Mouse (Mus musculus) hindbrain, embryonic 14.5 days (tissue): ENCODE measurements around the gene Afm. TPM values are rescaled to one million over a fixed set of nuclear protein-coding genes. Genes with fewer than 3 reads are reported as not detected.
A peak's percentile ranks its signal among the peaks of the same experiment; 100 is the strongest.

Experiments
- ATAC-seq: fragments of 200-750 bp; cut with Nextera tagmentation; 2 replicates; pipeline ENCODE4 v1.8.0; 2017; ENCODE audit warnings: moderate number of reproducible peaks, mild to moderate bottlenecking, moderate TSS enrichment, moderate library complexity; ENCODE audit not compliant: low FRiP score
- DNase-seq: peaks from one replicate; pipeline ENCODE4 v3.0.0-alpha.2; 2015; ENCODE audit warnings: low spot score
- H3K27ac ChIP-seq: fragments of 300-500 bp; sonication (generic); 2 replicates; pipeline ENCODE4 v1.5.1; 2014; ENCODE audit warnings: mild to moderate bottlenecking, moderate library complexity
- H3K27me3 ChIP-seq: fragments of 300-500 bp; sonication (generic); 2 replicates; pipeline ENCODE4 v1.6.1; 2014; ENCODE audit warnings: mild to moderate bottlenecking, low read length, mixed read lengths; ENCODE audit not compliant: control insufficient read depth, insufficient read depth
- H3K36me3 ChIP-seq: fragments of 300-500 bp; sonication (generic); replicated peaks from 2 replicates; pipeline ENCODE4 v1.6.1; 2014; ENCODE audit not compliant: control insufficient read depth, insufficient read depth
- H3K4me1 ChIP-seq: fragments of 300-500 bp; sonication (generic); replicated peaks from 2 replicates; pipeline ENCODE4 v1.6.1; 2014; ENCODE audit warnings: antibody characterized with exemption, low read length, mixed read lengths; ENCODE audit not compliant: control insufficient read depth, insufficient read depth
- H3K4me2 ChIP-seq: fragments of 300-500 bp; sonication (generic); replicated peaks from 2 replicates; pipeline ENCODE4 v1.6.1; 2014; ENCODE audit warnings: mild to moderate bottlenecking, moderate library complexity
- H3K4me3 ChIP-seq: fragments of 300-500 bp; sonication (generic); replicated peaks from 2 replicates; pipeline ENCODE4 v1.5.1; 2014; ENCODE audit warnings: mild to moderate bottlenecking, low read length
- H3K9ac ChIP-seq: fragments of 300-500 bp; sonication (generic); 2 replicates; pipeline ENCODE4 v1.6.1; 2014
- H3K9me3 ChIP-seq: fragments of 300-500 bp; sonication (generic); 2 replicates; pipeline ENCODE4 v1.6.1; 2016; ENCODE audit warnings: low read length; ENCODE audit not compliant: control insufficient read depth
- WGBS: fragments of 180-500 bp; shearing (Covaris S2); extraction: QIAGEN DNeasy Blood & Tissue Kit; methylation state at CpG from one replicate; pipeline ENCODE4 v1.1.7; 2014; 5-methylcytosine and 5-hydroxymethylcytosine counted together
- polyA plus RNA-seq: library from polyadenylated mRNA; unstranded; fragments of >200 nt; fragmentation: Nextera tagmentation; extraction: Ambion mirVana; gene quantifications from 2 replicates; pipeline ENCODE4 v1.2.1, GENCODE M21; 2014

Afm gene
- polyA plus RNA-seq, 1 experiment from 2014 or later = not detected

DNA sequence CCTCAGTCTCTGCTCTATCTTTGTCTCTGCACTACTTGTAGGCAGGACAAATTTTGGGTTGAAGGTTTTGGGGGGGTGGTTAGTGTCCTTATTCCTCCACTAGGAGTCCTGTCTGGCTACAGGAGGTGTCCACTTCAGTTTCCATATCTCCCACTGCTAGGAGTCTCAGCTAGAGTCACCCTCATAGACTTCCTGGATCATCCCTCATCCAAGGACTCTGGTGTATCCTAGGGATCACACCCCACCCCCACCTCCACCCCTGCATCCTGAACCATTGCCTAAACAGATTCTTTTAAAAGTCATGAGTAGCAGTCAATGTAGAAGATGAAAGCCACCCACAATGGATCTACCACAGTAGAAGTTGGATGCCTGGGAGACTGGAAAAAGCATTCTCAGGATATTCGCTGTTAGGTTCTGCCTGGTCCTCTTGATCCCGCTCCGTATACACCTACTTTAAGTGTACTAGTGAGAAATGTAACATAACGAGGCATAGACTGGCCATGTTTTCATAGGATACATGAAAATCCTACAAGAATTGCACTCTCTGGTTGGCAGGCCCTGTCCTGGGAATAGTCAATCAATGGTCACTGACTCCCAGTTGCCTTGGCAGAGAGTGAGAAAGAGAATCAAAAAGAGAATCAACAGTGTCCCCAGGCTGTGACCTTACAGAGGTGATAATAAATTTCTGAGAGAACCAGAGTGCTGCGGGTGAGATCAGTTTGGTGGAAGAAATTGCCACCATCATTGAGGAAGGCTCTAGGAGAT is 8.7 kb upstream of the Afm start:
- DNase-seq (no peak), ATAC-seq (no peak)
- Histone ChIP-seq H3K4me3 (no peak overlapping the region), H3K27ac (no peak overlapping the region), H3K4me2 (no peak overlapping the region), H3K4me1 (0 out of 2 replicates have a peak, but pooled peaks cover 3% of the 10 kb centered on the region), H3K9ac (no peak overlapping the region), H3K9me3 (no peaks in the 10 kb centered on the region), H3K27me3 (no peaks in the 10 kb centered on the region), H3K36me3 (no peaks in the 10 kb centered on the region)
- WGBS = 95% methylated on average over 5 of the region's 5 CpGs

DNA sequence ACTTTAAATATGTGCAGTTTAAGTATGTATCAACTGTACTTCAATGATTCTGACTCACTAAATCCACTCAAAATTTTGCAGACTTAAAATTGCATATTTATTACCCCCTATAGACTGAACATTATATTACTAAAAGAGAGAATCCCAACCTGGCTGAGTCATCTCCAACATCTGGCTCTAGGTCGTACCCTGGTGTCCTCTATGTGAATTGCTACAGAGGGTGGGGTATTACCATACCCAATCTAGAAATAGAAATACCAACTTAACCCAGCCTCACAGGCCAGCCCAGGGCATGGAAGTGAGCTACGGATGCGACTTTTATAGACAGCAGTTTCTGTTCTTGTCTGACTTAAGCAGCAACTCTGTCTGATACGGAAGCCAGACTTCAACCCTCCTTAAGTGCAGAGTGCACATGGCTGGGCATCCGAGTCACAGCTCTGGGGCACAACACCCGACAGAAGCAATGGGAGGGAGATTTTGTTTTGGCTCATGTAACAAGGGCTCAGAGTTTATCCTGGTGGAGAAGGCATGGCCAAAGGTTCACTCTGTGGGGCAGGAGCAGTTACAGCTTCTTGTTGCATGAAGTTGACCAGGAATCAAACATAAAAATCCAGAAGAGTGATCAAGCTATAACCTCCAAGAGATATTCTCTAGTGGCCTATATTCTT is 6.3 kb upstream of the Afm start:
- no peaks in the 10 kb centered on the region for H3K9me3 ChIP-seq
- H3K4me2 ChIP-seq = no peak overlapping the region
- H3K36me3 ChIP-seq = no peaks in the 10 kb centered on the region
- whole genome bisulfite sequencing = 88% methylated on average over 6 of the region's 6 CpGs
- no peak for DNase-seq
- H3K9ac ChIP-seq = no peak overlapping the region
- no peak overlapping the region for H3K27ac ChIP-seq
- no peak overlapping the region for H3K4me3 ChIP-seq
- 0 out of 2 replicates have a peak, but pooled peaks cover 2% of the 10 kb centered on the region for H3K4me1 ChIP-seq
- ATAC-seq = no peak
- H3K27me3 ChIP-seq = no peaks in the 10 kb centered on the region

DNA sequence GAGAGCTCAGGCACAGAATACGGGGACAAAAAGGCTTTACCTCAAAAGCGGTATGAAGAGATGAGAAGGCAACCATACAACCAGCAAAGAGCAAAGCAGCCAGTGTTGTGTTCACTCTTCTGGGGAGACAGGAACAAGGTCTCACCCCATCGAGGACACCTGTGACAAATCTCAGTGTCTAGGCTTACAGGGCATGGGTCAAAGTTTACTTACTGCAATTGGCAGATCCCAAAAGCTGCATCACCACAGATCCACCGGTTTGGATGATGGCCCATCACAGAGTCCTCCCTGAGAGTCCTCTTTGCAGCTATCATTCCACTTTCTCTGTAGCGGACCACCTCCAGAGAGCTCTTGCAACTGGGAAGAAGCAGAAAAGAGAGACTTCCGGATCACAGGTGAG is 3.2 kb upstream of the Afm start:
- Histone ChIP-seq H3K4me2 (no peak overlapping the region), H3K9ac (no peak overlapping the region), H3K4me1 (no peaks in the 10 kb centered on the region), H3K4me3 (no peak overlapping the region), H3K27me3 (no peaks in the 10 kb centered on the region), H3K27ac (no peak overlapping the region), H3K36me3 (no peaks in the 10 kb centered on the region), H3K9me3 (no peaks in the 10 kb centered on the region)
- ATAC-seq (no peak), DNase-seq (peak; percentile 2)
- 91% methylated on average over 6 of the region's 6 CpGs for WGBS

DNA sequence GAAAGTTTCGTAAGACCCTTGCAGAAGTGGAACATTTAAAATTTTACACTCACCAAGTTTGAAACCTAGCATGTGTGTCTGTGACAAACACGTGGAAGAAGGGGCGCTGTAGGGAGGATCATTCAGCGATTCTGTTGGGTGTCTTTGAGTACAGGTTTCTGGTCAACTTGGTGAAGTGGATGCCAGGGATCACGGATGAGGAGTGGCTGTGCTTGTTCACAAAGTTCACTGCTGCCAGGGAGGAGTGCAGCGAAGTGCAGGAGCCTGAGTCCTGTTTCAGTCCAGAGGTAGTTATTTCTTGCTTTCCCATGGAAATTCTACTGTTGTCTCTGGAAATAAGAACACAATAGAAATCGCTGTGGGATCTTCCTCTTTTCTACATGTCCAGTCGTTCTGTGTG is 32.5 kb downstream of the Afm start:
- DNase-seq = no peak
- no peaks in the 10 kb centered on the region for H3K9me3 ChIP-seq
- H3K4me1 ChIP-seq = no peaks in the 10 kb centered on the region
- H3K36me3 ChIP-seq = no peaks in the 10 kb centered on the region
- no peak overlapping the region for H3K4me3 ChIP-seq
- H3K27me3 ChIP-seq = no peaks in the 10 kb centered on the region
- 88% methylated on average over 8 of the region's 8 CpGs for WGBS
- no peak overlapping the region for H3K9ac ChIP-seq
- no peak overlapping the region for H3K27ac ChIP-seq
- no peak overlapping the region for H3K4me2 ChIP-seq
- no peak for ATAC-seq

DNA sequence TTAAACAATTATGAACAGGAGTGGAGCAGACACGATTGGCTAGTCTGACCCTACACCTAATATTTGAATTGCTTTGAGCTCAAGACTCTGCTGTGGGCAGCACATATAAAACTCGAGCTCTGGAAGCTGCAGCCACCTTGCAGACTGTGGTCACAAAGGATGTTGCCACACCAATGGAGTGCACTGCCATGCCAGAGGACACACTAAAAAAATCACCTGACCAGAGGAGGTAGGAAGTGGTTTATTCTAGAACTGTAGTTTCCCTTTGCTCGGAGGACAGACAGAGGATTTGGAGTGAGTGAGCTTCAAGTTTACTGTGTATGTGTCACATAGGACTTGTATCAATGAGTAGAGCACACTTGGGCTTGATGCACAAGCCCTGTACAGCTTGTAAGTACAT is 37.3 kb downstream of the Afm start:
- ATAC-seq (no peak), DNase-seq (no peak)
- no peaks in the 10 kb centered on the region for H3K27me3 ChIP-seq
- no peak overlapping the region for H3K4me2 ChIP-seq
- H3K9me3 ChIP-seq = no peaks in the 10 kb centered on the region
- 85% methylated on average over 3 of the region's 3 CpGs for WGBS
- no peaks in the 10 kb centered on the region for H3K4me1 ChIP-seq
- H3K4me3 ChIP-seq = no peak overlapping the region
- H3K9ac ChIP-seq = no peak overlapping the region
- H3K36me3 ChIP-seq = no peaks in the 10 kb centered on the region
- no peak overlapping the region for H3K27ac ChIP-seq

DNA sequence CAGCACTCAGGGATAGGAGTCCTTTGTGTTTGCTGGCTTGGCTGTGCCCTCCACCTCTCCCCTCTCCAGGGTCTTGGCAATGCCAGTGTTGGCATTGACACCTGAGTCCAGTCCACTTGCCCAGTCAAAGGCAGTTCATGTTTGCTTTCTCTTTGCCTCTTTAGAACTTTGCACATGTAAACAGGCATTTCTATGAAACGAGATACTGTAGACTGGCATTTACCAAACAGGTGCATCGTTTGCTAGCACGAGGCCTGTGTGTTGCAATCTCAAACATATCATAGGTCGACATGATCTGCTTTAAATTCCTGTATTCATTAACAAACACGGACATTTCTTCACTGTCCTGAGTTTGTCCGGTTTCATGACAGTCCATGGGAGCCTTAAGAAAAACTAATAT is 42.0 kb downstream of the Afm start, which contains the start of gene 5830473C10Rik:
5830473C10Rik (plus strand) TSS at position 365 of the 400 bp plus-strand sequence.
- ATAC-seq (no peak), DNase-seq (no peak)
- Histone ChIP-seq H3K4me2 (no peak within 1 kb of the TSS), H3K4me3 (no peak within 1 kb of the TSS), H3K27ac (no peak within 1 kb of the TSS), H3K27me3 (no peaks in the 10 kb centered on the region), H3K9ac (no peak within 1 kb of the TSS), H3K4me1 (no peaks in the 10 kb centered on the region), H3K9me3 (no peaks in the 10 kb centered on the region), H3K36me3 (no peaks in the 10 kb centered on the region)
- 91% methylated on average over 6 of the region's 6 CpGs for WGBS

DNA sequence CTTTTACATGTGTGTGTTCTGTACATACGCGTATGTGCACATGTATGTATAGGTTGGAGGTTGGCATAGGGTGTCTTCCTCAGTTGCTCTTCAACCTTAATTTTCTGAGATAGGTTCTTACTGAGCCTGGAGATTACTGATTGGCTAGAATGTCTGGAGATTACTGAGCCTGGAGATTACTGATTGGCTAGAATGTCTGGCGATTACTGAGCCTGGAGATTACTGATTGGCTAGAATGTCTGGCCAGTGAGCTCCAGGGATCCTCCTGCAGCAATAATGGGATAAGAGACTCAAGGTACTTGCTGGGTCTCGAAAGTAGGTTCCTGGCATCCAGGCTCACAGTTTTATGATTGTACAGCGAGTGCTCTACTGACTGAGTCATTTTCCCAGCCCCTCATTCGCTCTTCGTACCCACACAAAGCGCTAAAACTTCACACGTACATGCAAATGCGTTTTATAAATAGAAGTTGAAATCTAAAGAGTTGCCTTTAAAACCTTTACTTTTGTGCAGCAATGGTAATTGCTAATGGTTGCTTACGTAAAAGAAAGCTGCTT is 43.1 kb downstream of the Afm start:
- H3K4me3 ChIP-seq = no peak overlapping the region
- no peak overlapping the region for H3K4me2 ChIP-seq
- no peak overlapping the region for H3K9ac ChIP-seq
- H3K9me3 ChIP-seq = no peaks in the 10 kb centered on the region
- H3K4me1 ChIP-seq = no peaks in the 10 kb centered on the region
- H3K36me3 ChIP-seq = no peaks in the 10 kb centered on the region
- no peak overlapping the region for H3K27ac ChIP-seq
- ATAC-seq (no peak), DNase-seq (no peak)
- no peaks in the 10 kb centered on the region for H3K27me3 ChIP-seq
- 92% methylated on average over 11 of the region's 11 CpGs for WGBS

DNA sequence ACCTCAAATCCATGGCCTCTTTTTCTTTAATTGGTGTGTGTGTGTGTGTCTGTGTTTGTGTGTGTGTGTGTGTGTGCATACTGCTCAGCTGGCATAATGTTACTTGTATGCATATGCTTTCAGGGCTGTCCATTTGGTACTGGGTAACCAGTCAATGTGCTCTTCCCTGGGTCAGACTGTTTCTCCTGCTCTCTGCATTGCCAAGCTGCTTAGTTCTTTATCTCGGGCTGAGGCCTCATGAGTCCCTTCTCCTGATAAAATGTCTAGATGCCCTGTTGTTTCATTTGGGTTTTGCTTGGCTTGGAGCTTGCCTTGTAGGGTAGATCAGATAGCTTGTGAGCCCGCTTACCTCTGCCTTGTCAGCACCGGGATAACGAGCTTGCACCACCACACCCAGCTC is 44.1 kb downstream of the Afm start:
- no peaks in the 10 kb centered on the region for H3K36me3 ChIP-seq
- H3K9ac ChIP-seq = no peak overlapping the region
- no peak overlapping the region for H3K4me2 ChIP-seq
- ATAC-seq (no peak), DNase-seq (no peak)
- no peak overlapping the region for H3K4me3 ChIP-seq
- WGBS = 92% methylated on average over 4 of the region's 4 CpGs
- H3K9me3 ChIP-seq = no peaks in the 10 kb centered on the region
- no peaks in the 10 kb centered on the region for H3K4me1 ChIP-seq
- H3K27me3 ChIP-seq = no peaks in the 10 kb centered on the region
- no peak overlapping the region for H3K27ac ChIP-seq

DNA sequence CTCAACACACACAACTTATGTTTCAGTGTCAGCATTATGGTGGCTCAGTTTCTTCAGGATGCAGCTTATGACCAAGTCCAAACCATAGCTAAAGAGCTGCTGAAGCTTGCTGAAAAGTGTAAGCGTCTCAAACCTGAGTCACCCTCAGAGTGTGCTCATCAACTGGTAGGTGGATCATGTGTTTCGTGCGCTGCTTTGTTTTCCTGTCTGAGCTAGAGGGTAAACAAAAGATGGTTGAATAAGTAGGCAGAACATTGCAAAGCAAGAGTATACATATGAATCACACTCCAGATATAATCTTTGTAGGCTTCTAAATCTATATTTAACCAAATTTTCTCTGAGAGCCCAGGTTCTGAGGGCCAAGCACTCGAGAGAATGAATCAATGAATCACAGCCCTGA is 45.4 kb downstream of the Afm start:
- H3K4me2 ChIP-seq = no peak overlapping the region
- no peaks in the 10 kb centered on the region for H3K4me1 ChIP-seq
- H3K9ac ChIP-seq = no peak overlapping the region
- H3K4me3 ChIP-seq = no peak overlapping the region
- DNase-seq (no peak), ATAC-seq (no peak)
- WGBS = 85% methylated on average over 4 of the region's 4 CpGs
- H3K27me3 ChIP-seq = no peaks in the 10 kb centered on the region
- no peaks in the 10 kb centered on the region for H3K9me3 ChIP-seq
- H3K36me3 ChIP-seq = no peaks in the 10 kb centered on the region
- H3K27ac ChIP-seq = no peak overlapping the region
